Mouse (Mus musculus): ENCODE results near the gene Adnp.

DNA sequence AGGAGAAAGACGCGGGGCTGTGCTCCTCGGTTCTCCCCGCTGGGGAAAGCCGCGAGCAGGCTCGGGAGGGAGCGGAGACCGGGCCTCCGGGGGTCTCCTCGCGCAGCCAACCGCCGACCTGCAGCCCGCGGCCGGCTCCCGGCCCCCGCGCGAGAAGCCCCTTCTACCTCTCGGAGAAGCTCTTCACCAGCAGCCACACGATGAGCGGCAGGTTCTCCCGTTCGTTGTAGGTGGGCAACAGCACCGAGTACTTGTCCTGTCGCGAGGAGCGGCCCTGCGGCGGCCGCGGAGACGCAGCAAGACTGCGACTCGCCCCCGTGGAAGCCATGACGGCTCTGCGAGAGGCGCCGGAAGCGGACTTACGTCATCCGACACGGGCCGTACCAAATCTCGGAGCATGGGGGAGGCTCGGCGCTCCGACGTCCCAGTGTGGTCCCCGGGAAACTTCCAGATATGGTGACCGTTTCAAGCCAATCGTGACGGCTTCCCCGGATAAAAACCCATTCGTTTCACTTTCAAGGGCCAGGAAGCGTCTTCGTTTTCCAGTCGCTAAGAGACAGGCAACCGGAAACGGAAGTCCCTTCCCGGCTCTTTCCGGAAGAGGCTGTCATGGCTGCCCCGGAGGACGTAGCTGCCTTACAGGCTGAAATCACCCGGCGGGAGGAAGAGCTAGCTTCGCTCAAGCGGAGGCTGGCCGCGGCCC lies 23.3 kb upstream of the Adnp start, which contains the start of the genes Gm20716, Dpm1 and Mocs3:
- TF ChIP-seq CHD2 (IDR thresholded peaks at IDR 0.05; ENCODE audit: low read depth, low read length) (no peak), MAFK (IDR thresholded peaks at IDR 0.05; ENCODE audit: insufficient read depth, low read depth, low read length) (no peak)
